Comparison of ENCODE assay signal across 7 mouse cellular contexts in the genomic region with DNA sequence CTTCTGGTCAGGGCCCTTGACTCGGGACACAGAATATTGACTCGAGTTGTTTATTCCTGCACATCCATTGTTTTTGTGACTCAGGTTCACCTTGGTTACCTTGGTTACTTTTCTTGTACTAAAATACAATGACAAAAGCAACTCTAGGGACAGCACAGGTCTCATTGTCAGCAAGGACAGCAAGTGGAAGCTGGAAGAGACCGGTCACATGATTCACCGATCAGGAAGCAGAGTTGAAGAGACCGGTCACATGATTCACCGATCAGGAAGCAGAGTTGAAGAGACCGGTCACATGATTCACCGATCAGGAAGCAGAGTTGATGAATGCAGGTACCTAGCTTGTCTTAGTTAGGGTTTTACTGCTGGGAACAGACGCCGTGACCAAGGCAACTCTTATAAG. TPM values are rescaled to one million over a fixed set of nuclear protein-coding genes. Genes with fewer than 3 reads are reported as not detected.
"Had no signal": no experiment of that assay in that cellular context is flagged by ENCODE, and none has a peak within 500 bp of the region (broad histone marks: within the 10 kb centered on the region; RNA-seq: fewer than 3 reads in every experiment).

No protein-coding gene starts in this region.

RNA-seq across cellular contexts. Expression of gene Sowahb, which starts 25.6 kb away (rescaled TPM):
- total RNA-seq: megakaryocyte, adult 5-6 weeks; megakaryocyte-erythroid progenitor cell, adult 5-6 weeks had no signal
- polyA plus RNA-seq: midbrain, embryonic 14.5 days; midbrain, embryonic 16.5 days; neural tube, embryonic 12.5 days; neural tube, embryonic 14.5 days; testis, adult 2 months had no signal
